Mouse (Mus musculus): Measurements from ENCODE around the gene Smyd5. TPM values are rescaled to one million over a fixed set of nuclear protein-coding genes. Genes with fewer than 3 reads are reported as not detected.

The Smyd5 gene
- polyA plus RNA-seq, 1 experiment: 12.7 TPM

Other genes with a start within 250 kb of the Smyd5 start
- not detected in 2 replicates for gene Emx1, start 244.6 kb upstream of the Smyd5 start, polyA plus RNA-seq (2012; ENCODE audit: insufficient read depth, insufficient read length, missing spikeins)
- 51.9 and 66.8 TPM in 2 replicates for gene Sfxn5, start 98.6 kb upstream of the Smyd5 start, polyA plus RNA-seq (2012; ENCODE audit: insufficient read depth, insufficient read length, missing spikeins)
- gene Rab11fip5, start 57.4 kb upstream of the Smyd5 start, polyA plus RNA-seq (2012; ENCODE audit: insufficient read depth, insufficient read length, missing spikeins): 10.0 and 10.3 TPM in 2 replicates
- gene Noto, start 8.1 kb upstream of the Smyd5 start, polyA plus RNA-seq (2012; ENCODE audit: insufficient read depth, insufficient read length, missing spikeins): not detected in 2 replicates
- 85.6 and 142 TPM in 2 replicates for gene Cct7, start 19.5 kb downstream of the Smyd5 start, polyA plus RNA-seq (2012; ENCODE audit: insufficient read depth, insufficient read length, missing spikeins)
- 15.1 and 16.3 TPM in 2 replicates for gene Pradc1, start 20.0 kb downstream of the Smyd5 start, polyA plus RNA-seq (2012; ENCODE audit: insufficient read depth, insufficient read length, missing spikeins)
- not detected in 2 replicates for gene Fbxo41, start 71.0 kb downstream of the Smyd5 start, polyA plus RNA-seq (2012; ENCODE audit: insufficient read depth, insufficient read length, missing spikeins)
- not detected in 2 replicates for gene Egr4, start 81.6 kb downstream of the Smyd5 start, polyA plus RNA-seq (2012; ENCODE audit: insufficient read depth, insufficient read length, missing spikeins)
- gene Alms1, start 155.5 kb downstream of the Smyd5 start, polyA plus RNA-seq (2012; ENCODE audit: insufficient read depth, insufficient read length, missing spikeins): 0.59 and 0.71 TPM in 2 replicates

All from brown adipose tissue, adult 24 weeks (tissue).